Comparison of ENCODE assay signal across 8 mouse cellular contexts in genomic region chr11:54307139-54307816, GRCm38 (mm10). TPM values are rescaled to one million over a fixed set of nuclear protein-coding genes. Genes with fewer than 3 reads are reported as not detected.
A peak's percentile ranks its signal among the peaks of the same experiment; 100 is the strongest.
DNase-seq lines count a peak whose midpoint lies in the region; ATAC-seq and TF ChIP-seq lines count a peak whose summit lies in the region.
"Had no signal": no experiment of that assay in that cellular context is flagged by ENCODE, and none has a peak within 500 bp of the region (broad histone marks: within the 10 kb centered on the region; RNA-seq: fewer than 3 reads in every experiment).

No protein-coding gene starts in this region.

- H3K36me3 ChIP-seq in neural tube, embryonic 13.5 days = no peaks in the 10 kb centered on the region
- no peaks in the 10 kb centered on the region for H3K36me3 ChIP-seq in neural tube, embryonic 15.5 days
- H3K36me3 ChIP-seq in liver, embryonic 14.5 days (replicated peaks; ENCODE audit: control insufficient read depth, insufficient read depth, low read depth) = no peaks in the 10 kb centered on the region
- no peaks in the 10 kb centered on the region for H3K36me3 ChIP-seq in small intestine, adult 2 months (ENCODE audit: control insufficient read depth, insufficient read depth, low read length)
- H3K36me3 ChIP-seq: midbrain, embryonic 12.5 days had no signal

- H3K9me3 ChIP-seq in neural tube, embryonic 13.5 days = no peaks in the 10 kb centered on the region
- no peaks in the 10 kb centered on the region for H3K9me3 ChIP-seq in neural tube, embryonic 15.5 days (replicated peaks)
- H3K9me3 ChIP-seq in liver, embryonic 14.5 days (ENCODE audit: control insufficient read depth, low read length) = no peaks in the 10 kb centered on the region
- H3K9me3 ChIP-seq: midbrain, embryonic 12.5 days had no signal

- H3K27me3 ChIP-seq in neural tube, embryonic 13.5 days = no peaks in the 10 kb centered on the region
- no peaks in the 10 kb centered on the region for H3K27me3 ChIP-seq in neural tube, embryonic 15.5 days (replicated peaks)
- peaks cover 32% of the 10 kb centered on the region for H3K27me3 ChIP-seq in liver, embryonic 14.5 days (ENCODE audit: control insufficient read depth, insufficient read depth, low read length)
- peaks cover 23% of the 10 kb centered on the region for H3K27me3 ChIP-seq in small intestine, adult 2 months (ENCODE audit: control insufficient read depth, insufficient read depth, low read length)

- H3K4me2 ChIP-seq in neural tube, embryonic 13.5 days = peak overlapping the region; percentile 76; the same call in 1 of the 2 replicates
- H3K4me2 ChIP-seq in neural tube, embryonic 15.5 days = no peak overlapping the region
- no peak overlapping the region for H3K4me2 ChIP-seq in liver, embryonic 14.5 days (ENCODE audit: low read depth)

- TF ChIP-seq POLR2A in small intestine, adult 2 months (IDR thresholded peaks at IDR 0.05; ENCODE audit: low read depth, low read length) = no peak

- no peak overlapping the region for H3K27ac ChIP-seq in neural tube, embryonic 13.5 days (replicated peaks)
- H3K27ac ChIP-seq in neural tube, embryonic 15.5 days (replicated peaks) = no peak overlapping the region
- no peak overlapping the region for H3K27ac ChIP-seq in liver, embryonic 14.5 days
- no peak overlapping the region for H3K27ac ChIP-seq in small intestine, adult 2 months (ENCODE audit: insufficient read depth, low read depth, low read length)

- no peak overlapping the region for H3K9ac ChIP-seq in neural tube, embryonic 13.5 days
- no peak overlapping the region for H3K9ac ChIP-seq in neural tube, embryonic 15.5 days (replicated peaks)
- no peak overlapping the region for H3K9ac ChIP-seq in liver, embryonic 14.5 days (replicated peaks)
- H3K9ac ChIP-seq: midbrain, embryonic 12.5 days had no signal

- 79% methylated on average over 7 of the region's 7 CpGs for WGBS in neural tube, embryonic 13.5 days
- 82% methylated on average over 7 of the region's 7 CpGs for whole genome bisulfite sequencing in neural tube, embryonic 15.5 days
- 46% methylated on average over 7 of the region's 7 CpGs for WGBS in liver, embryonic 14.5 days (ENCODE audit: insufficient replicate concordance)
- 54% methylated on average over 7 of the region's 7 CpGs for WGBS in small intestine, adult 2 months

- peaks cover 67% of the 10 kb centered on the region for H3K4me1 ChIP-seq in neural tube, embryonic 13.5 days (replicated peaks)
- peaks cover 58% of the 10 kb centered on the region for H3K4me1 ChIP-seq in neural tube, embryonic 15.5 days
- H3K4me1 ChIP-seq in liver, embryonic 14.5 days (replicated peaks; ENCODE audit: control insufficient read depth in 2 of 2, insufficient read depth in 2 of 2, low read length in 1 of 2) = no peaks in the 10 kb centered on the region
- H3K4me1 ChIP-seq in small intestine, adult 2 months (ENCODE audit: control insufficient read depth, insufficient read depth, insufficient read length, low read length) = peaks cover 18% of the 10 kb centered on the region

- peak; percentile 79 to 91 for DNase-seq in adrenal gland, adult (ENCODE audit: inconsistent age in 2 of 2, low spot score in 1 of 2)
- DNase-seq in kidney, adult 8-10 months = peak; percentile 37 to 53
- DNase-seq in liver, embryonic 14.5 days (ENCODE audit: low read depth in 3 of 3, low spot score in 3 of 3) = no peak

- no peak for ATAC-seq in neural tube, embryonic 13.5 days (ENCODE audit: low read depth)
- no peak for ATAC-seq in neural tube, embryonic 15.5 days (ENCODE audit: low FRiP score)
- ATAC-seq in common myeloid progenitor, adult 5-6 weeks (replicated peaks; ENCODE audit: low read depth, poor library complexity, severe bottlenecking) = peak; percentile 51; the same call in 1 of the 2 replicates
- peak; percentile 23; the same call in 1 of the 2 replicates for ATAC-seq in liver, embryonic 14.5 days (ENCODE audit: insufficient read depth)

- peak; percentile 69 for TF ChIP-seq CTCF in liver, embryonic 14.5 days (IDR thresholded peaks at IDR 0.05; ENCODE audit: low read depth)
- peak; percentile 73; the same call in 1 of the 2 replicates for TF ChIP-seq CTCF in small intestine, adult 2 months (IDR thresholded peaks at IDR 0.05; ENCODE audit: extremely low read depth, insufficient read length, insufficient replicate concordance, low read depth, low read length)

- no peak overlapping the region for H3K4me3 ChIP-seq in neural tube, embryonic 13.5 days
- H3K4me3 ChIP-seq in neural tube, embryonic 15.5 days (replicated peaks) = no peak overlapping the region
- no peak overlapping the region for H3K4me3 ChIP-seq in liver, embryonic 14.5 days (ENCODE audit: insufficient read depth in 1 of 2, low read depth in 2 of 2, low read length in 2 of 2)
- H3K4me3 ChIP-seq in small intestine, adult 2 months (ENCODE audit: low read depth, low read length) = no peak overlapping the region
- H3K4me3 ChIP-seq: midbrain, embryonic 12.5 days had no signal

- TF ChIP-seq EP300 in liver, embryonic 14.5 days (IDR thresholded peaks at IDR 0.05; ENCODE audit: low read depth) = no peak

RNA-seq across cellular contexts. Expression of gene Acsl6, which starts 3.7 kb away (rescaled TPM):
- 32.2 and 37.0 TPM in 2 replicates for polyA plus RNA-seq in neural tube, embryonic 13.5 days (2015; fragmentation: Nextera tagmentation; extraction: Ambion mirVana)
- 40.1 and 47.3 TPM in 2 replicates for polyA plus RNA-seq in neural tube, embryonic 15.5 days (2015; fragmentation: Nextera tagmentation; extraction: Ambion mirVana)
- total RNA-seq in common myeloid progenitor, adult 5-6 weeks (2017) = 10.1 and 13.4 TPM in 2 replicates
- 0.56 and 0.85 TPM in 2 replicates for polyA plus RNA-seq in liver, embryonic 14.5 days (2012; rRNA removed)
- polyA plus RNA-seq in liver, embryonic 14.5 days (2014; fragmentation: Nextera tagmentation; extraction: Ambion mirVana) = 1.1 and 1.4 TPM in 2 replicates
- polyA plus RNA-seq in small intestine, adult 2 months (2012; rRNA removed) = 0.42 and 0.81 TPM in 2 replicates

RNA-seq across cellular contexts. Expression of gene Il3, which starts 40.2 kb away (rescaled TPM):
- not detected in 2 replicates for polyA plus RNA-seq in neural tube, embryonic 13.5 days (2015; fragmentation: Nextera tagmentation; extraction: Ambion mirVana)
- not detected in 2 replicates for polyA plus RNA-seq in neural tube, embryonic 15.5 days (2015; fragmentation: Nextera tagmentation; extraction: Ambion mirVana)
- not detected in 2 replicates for total RNA-seq in common myeloid progenitor, adult 5-6 weeks (2017)
- polyA plus RNA-seq in liver, embryonic 14.5 days (2012; rRNA removed) = not detected in 2 replicates
- polyA plus RNA-seq in liver, embryonic 14.5 days (2014; fragmentation: Nextera tagmentation; extraction: Ambion mirVana) = not detected in 2 replicates
- polyA plus RNA-seq in small intestine, adult 2 months (2012; rRNA removed) = not detected in 2 replicates
- polyA plus RNA-seq: midbrain, embryonic 12.5 days had no signal

RNA-seq across cellular contexts. Expression of gene Csf2, which starts 57.8 kb away (rescaled TPM):
- not detected in 2 replicates for polyA plus RNA-seq in neural tube, embryonic 13.5 days (2015; fragmentation: Nextera tagmentation; extraction: Ambion mirVana)
- not detected in 2 replicates for polyA plus RNA-seq in neural tube, embryonic 15.5 days (2015; fragmentation: Nextera tagmentation; extraction: Ambion mirVana)
- not detected in 2 replicates for total RNA-seq in common myeloid progenitor, adult 5-6 weeks (2017)
- polyA plus RNA-seq in liver, embryonic 14.5 days (2012; rRNA removed) = not detected in 2 replicates
- not detected in 2 replicates for polyA plus RNA-seq in liver, embryonic 14.5 days (2014; fragmentation: Nextera tagmentation; extraction: Ambion mirVana)
- 0.13 and 0.22 TPM in 2 replicates for polyA plus RNA-seq in small intestine, adult 2 months (2012; rRNA removed)
- polyA plus RNA-seq: midbrain, embryonic 12.5 days had no signal

Comparison
In these comparisons a context has a peak if more than half of its experiments do, and no peak if none do; other contexts are left out.
1. ATAC-seq: peak in common myeloid progenitor, adult 5-6 weeks (single experiment) and liver, embryonic 14.5 days (single experiment); none in neural tube, embryonic 13.5 days (single experiment) and neural tube, embryonic 15.5 days (single experiment).
2. DNase-seq: peak in adrenal gland, adult (2 of 2) and kidney, adult 8-10 months (2 of 2); none in liver, embryonic 14.5 days (0 of 3).
3. RNA of gene Acsl6, which starts 3.7 kb away (polyA plus RNA-seq): 40.1 to 47.3 TPM in neural tube, embryonic 15.5 days and 32.2 to 37.0 TPM in neural tube, embryonic 13.5 days; 0.56 to 1.4 TPM in liver, embryonic 14.5 days and 0.42 to 0.81 TPM in small intestine, adult 2 months; every median in the first group is over 10 times any median in the second.